Mouse (Mus musculus): ENCODE data around the gene Stx12. TPM values are rescaled to one million over a fixed set of nuclear protein-coding genes. Genes with fewer than 3 reads are reported as not detected.

Gene Stx12
- polyA plus RNA-seq, 1 experiment from 2014 or later, result 64.0 TPM

DNA sequence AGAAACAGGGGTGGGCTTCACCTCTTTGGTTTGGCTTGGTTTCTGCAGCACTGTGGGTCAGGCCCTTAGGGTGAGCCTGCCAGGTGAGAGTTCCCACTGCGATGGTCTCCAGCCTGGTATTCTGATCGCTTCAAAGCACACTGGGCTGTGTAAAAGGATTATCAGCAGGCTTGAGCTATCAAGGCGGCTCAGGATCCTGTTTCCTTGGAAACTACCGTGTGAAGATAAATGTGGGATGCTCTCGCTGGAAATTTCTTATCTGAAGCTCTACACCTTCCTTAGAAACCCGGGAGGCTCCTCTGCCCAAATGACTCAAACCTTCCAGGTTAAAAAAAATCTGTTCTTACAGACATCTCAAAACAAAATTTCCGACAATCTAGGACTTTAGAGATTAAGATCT lies 10.1 kb upstream of the Stx12 start:
- H3K27ac ChIP-seq (replicated peaks in 1 of 2; ENCODE audit: control insufficient read depth in 1 of 2, insufficient read depth in 1 of 2, low read depth in 2 of 2, low read length in 2 of 2), result no peak overlapping the region
- no peak overlapping the region for H3K9ac ChIP-seq (ENCODE audit: low read length)

DNA sequence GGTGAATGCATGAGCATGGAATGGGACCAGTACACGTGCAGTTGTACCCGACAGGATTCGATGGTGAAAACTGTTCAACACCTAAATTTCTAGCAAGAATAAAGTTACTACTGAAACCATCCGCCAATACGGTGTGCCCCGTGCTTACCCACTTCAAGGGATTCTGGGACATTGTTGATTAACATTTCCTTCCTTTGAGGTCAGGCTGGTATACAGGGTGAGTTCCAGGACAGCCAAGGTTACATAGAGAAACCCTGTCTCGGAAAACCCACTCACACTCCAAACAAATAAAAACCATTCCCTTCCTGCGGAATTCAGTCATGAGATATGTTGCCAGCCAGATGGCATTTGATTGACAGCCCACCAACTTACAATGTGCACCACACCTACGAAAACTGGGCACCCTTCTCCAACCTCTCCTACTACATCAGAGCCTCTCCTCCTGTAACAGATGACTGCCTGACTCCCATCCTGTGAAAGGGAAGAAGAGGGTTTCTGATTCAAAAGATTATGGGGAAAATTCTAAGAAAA lies 600 bp upstream of the Stx12 start:
- H3K27me3 ChIP-seq (ENCODE audit: control insufficient read depth, insufficient read depth, low read length), result no peaks in the 10 kb centered on the region
- no peak for ATAC-seq (ENCODE audit: insufficient number of reproducible peaks, insufficient read depth, low FRiP score, low read depth)
- H3K4me3 ChIP-seq (ENCODE audit: control insufficient read depth in 1 of 2, insufficient read depth in 1 of 2, low read depth in 1 of 2, low read length in 2 of 2), result peak overlapping the region; percentile 65 to 89
- H3K4me1 ChIP-seq (ENCODE audit: control insufficient read depth in 2 of 2, insufficient read depth in 2 of 2, low read length in 2 of 2), result peaks cover 0 to 12% of the 10 kb centered on the region in 2 experiments; a peak in 1 of 4 replicates
- H3K36me3 ChIP-seq (ENCODE audit: control insufficient read depth, insufficient read depth, low read length), result peaks cover under 1% of the 10 kb centered on the region
- WGBS, result 9% methylated on average over 9 of the region's 9 CpGs
- H3K27ac ChIP-seq (replicated peaks in 1 of 2; ENCODE audit: control insufficient read depth in 1 of 2, insufficient read depth in 1 of 2, low read depth in 2 of 2, low read length in 2 of 2), result peak overlapping the region; percentile 64 to 86
- peak overlapping the region; percentile 95 for H3K9ac ChIP-seq (ENCODE audit: low read length)
- peak overlapping the region; percentile 80 for H3K4me2 ChIP-seq (ENCODE audit: low read length)
- no peaks in the 10 kb centered on the region for H3K9me3 ChIP-seq (ENCODE audit: control insufficient read depth, low read length)

More for the DNA sequence above, 10.1 kb upstream of the Stx12 start:
- 0 out of 2 replicates have a peak, but pooled peaks cover 7% of the 10 kb centered on the region for H3K27me3 ChIP-seq (ENCODE audit: control insufficient read depth, insufficient read depth, low read length)
- no peaks in the 10 kb centered on the region for H3K36me3 ChIP-seq (ENCODE audit: control insufficient read depth, insufficient read depth, low read length)
- H3K4me2 ChIP-seq (ENCODE audit: low read length), result no peak overlapping the region
- 8% methylated on average over 7 of the region's 7 CpGs for WGBS
- no peak for ATAC-seq (ENCODE audit: insufficient number of reproducible peaks, insufficient read depth, low FRiP score, low read depth)
- H3K4me3 ChIP-seq (ENCODE audit: control insufficient read depth in 1 of 2, insufficient read depth in 1 of 2, low read depth in 1 of 2, low read length in 2 of 2), result no peak overlapping the region
- no peaks in the 10 kb centered on the region for H3K9me3 ChIP-seq (ENCODE audit: control insufficient read depth, low read length)
- H3K4me1 ChIP-seq (ENCODE audit: control insufficient read depth in 2 of 2, insufficient read depth in 2 of 2, low read length in 2 of 2), result peaks cover 0 to 2% of the 10 kb centered on the region in 2 experiments; a peak in 1 of 4 replicates

DNA sequence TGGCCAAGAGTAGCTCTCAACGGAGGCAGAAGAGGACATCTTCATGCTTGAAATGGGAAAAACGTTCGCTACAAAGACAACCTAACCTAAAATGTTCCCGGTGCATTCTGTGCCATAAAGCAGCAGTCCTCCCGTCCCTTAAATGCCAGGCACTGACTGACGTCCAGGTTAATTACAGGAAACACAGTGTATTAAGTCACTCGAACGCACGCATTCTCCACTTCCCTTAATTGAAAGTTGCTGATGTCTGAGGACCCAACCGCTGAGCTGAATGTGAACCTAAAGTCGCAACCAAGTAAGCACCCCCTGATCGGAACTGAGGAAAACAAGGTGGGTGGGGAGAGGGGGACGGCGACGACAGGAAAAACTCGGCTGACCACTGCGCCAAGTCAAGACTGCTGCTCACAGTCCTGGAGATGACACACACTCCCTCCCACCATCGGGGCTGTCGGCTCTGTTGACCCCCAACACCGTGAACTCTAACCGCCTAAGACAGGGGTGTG lies 697 bp downstream of the Stx12 start:
- H3K9me3 ChIP-seq (ENCODE audit: control insufficient read depth, low read length), result no peaks in the 10 kb centered on the region
- no peak for ATAC-seq (ENCODE audit: insufficient number of reproducible peaks, insufficient read depth, low FRiP score, low read depth)
- peak overlapping the region; percentile 80 for H3K4me2 ChIP-seq (ENCODE audit: low read length)
- peak overlapping the region; percentile 95 for H3K9ac ChIP-seq (ENCODE audit: low read length)
- peak overlapping the region; percentile 71 to 86 for H3K27ac ChIP-seq (replicated peaks in 1 of 2; ENCODE audit: control insufficient read depth in 1 of 2, insufficient read depth in 1 of 2, low read depth in 2 of 2, low read length in 2 of 2)
- WGBS, result 1% methylated on average over 21 of the region's 21 CpGs
- no peaks in the 10 kb centered on the region for H3K27me3 ChIP-seq (ENCODE audit: control insufficient read depth, insufficient read depth, low read length)
- H3K4me3 ChIP-seq (ENCODE audit: control insufficient read depth in 1 of 2, insufficient read depth in 1 of 2, low read depth in 1 of 2, low read length in 2 of 2), result peak overlapping the region; percentile 65 to 89
- H3K36me3 ChIP-seq (ENCODE audit: control insufficient read depth, insufficient read depth, low read length), result peaks cover 6% of the 10 kb centered on the region
- H3K4me1 ChIP-seq (ENCODE audit: control insufficient read depth in 2 of 2, insufficient read depth in 2 of 2, low read length in 2 of 2), result peaks cover 0 to 19% of the 10 kb centered on the region in 2 experiments; a peak in 2 of 4 replicates

GRCm38 (mm10) chr4:132874363-132875097 lies 9.8 kb downstream of the Stx12 start:
- Histone ChIP-seq H3K9me3 (ENCODE audit: control insufficient read depth, low read length) (no peaks in the 10 kb centered on the region), H3K27ac (replicated peaks in 1 of 2; ENCODE audit: control insufficient read depth in 1 of 2, insufficient read depth in 1 of 2, low read depth in 2 of 2, low read length in 2 of 2) (peak overlapping the region; percentile 78 to 79), H3K27me3 (ENCODE audit: control insufficient read depth, insufficient read depth, low read length) (no peaks in the 10 kb centered on the region), H3K4me1 (ENCODE audit: control insufficient read depth in 2 of 2, insufficient read depth in 2 of 2, low read length in 2 of 2) (peaks cover 7 to 34% of the 10 kb centered on the region in 2 experiments), H3K9ac (ENCODE audit: low read length) (no peak overlapping the region), H3K4me3 (ENCODE audit: control insufficient read depth in 1 of 2, insufficient read depth in 1 of 2, low read depth in 1 of 2, low read length in 2 of 2) (no peak overlapping the region), H3K36me3 (ENCODE audit: control insufficient read depth, insufficient read depth, low read length) (peaks cover 25% of the 10 kb centered on the region), H3K4me2 (ENCODE audit: low read length) (no peak overlapping the region)
- WGBS, result 76% methylated on average over 7 of the region's 7 CpGs
- ATAC-seq (ENCODE audit: insufficient number of reproducible peaks, insufficient read depth, low FRiP score, low read depth), result no peak

- Histone ChIP-seq H3K9ac (ENCODE audit: low read length) (no peak overlapping the region), H3K4me1 (ENCODE audit: control insufficient read depth in 2 of 2, insufficient read depth in 2 of 2, low read length in 2 of 2) (peaks cover 7 to 33% of the 10 kb centered on the region in 2 experiments), H3K27me3 (ENCODE audit: control insufficient read depth, insufficient read depth, low read length) (no peaks in the 10 kb centered on the region), H3K4me3 (ENCODE audit: control insufficient read depth in 1 of 2, insufficient read depth in 1 of 2, low read depth in 1 of 2, low read length in 2 of 2) (no peak overlapping the region), H3K27ac (replicated peaks in 1 of 2; ENCODE audit: control insufficient read depth in 1 of 2, insufficient read depth in 1 of 2, low read depth in 2 of 2, low read length in 2 of 2) (peak overlapping the region; percentile 78 to 79), H3K9me3 (ENCODE audit: control insufficient read depth, low read length) (no peaks in the 10 kb centered on the region), H3K4me2 (ENCODE audit: low read length) (no peak overlapping the region), H3K36me3 (ENCODE audit: control insufficient read depth, insufficient read depth, low read length) (peaks cover 32% of the 10 kb centered on the region)
- ATAC-seq (ENCODE audit: insufficient number of reproducible peaks, insufficient read depth, low FRiP score, low read depth), result peak; percentile 55; the same call in 1 of the 2 replicates
- 34% methylated on average over 11 of the region's 11 CpGs for WGBS
Observed at GRCm38 (mm10) chr4:132873481-132874362, 10.6 kb downstream of the Stx12 start.

DNA sequence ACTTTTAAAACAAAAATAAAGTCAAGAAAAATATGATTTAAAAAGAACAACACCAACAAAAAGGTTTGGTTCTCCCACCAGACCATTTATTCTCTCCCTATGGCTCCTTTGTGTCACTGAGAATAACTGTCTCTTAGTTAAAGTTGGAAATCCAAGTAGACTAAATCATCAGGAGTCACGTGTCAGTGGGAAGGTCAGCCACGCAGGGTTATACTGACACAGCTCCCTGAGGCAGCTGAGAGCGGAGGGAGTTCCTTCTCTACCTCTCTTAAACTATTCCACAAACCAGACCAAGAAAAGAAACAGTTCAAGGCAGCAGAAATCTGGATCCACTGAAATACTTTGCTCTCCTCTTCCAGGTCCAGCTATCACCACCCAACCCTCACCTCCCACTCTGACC lies 13.2 kb downstream of the Stx12 start:
- H3K36me3 ChIP-seq (ENCODE audit: control insufficient read depth, insufficient read depth, low read length), result peaks cover 58% of the 10 kb centered on the region
- H3K9me3 ChIP-seq (ENCODE audit: control insufficient read depth, low read length), result no peaks in the 10 kb centered on the region
- no peak overlapping the region for H3K4me3 ChIP-seq (ENCODE audit: control insufficient read depth in 1 of 2, insufficient read depth in 1 of 2, low read depth in 1 of 2, low read length in 2 of 2)
- ATAC-seq (ENCODE audit: insufficient number of reproducible peaks, insufficient read depth, low FRiP score, low read depth), result no peak
- no peak overlapping the region for H3K27ac ChIP-seq (replicated peaks in 1 of 2; ENCODE audit: control insufficient read depth in 1 of 2, insufficient read depth in 1 of 2, low read depth in 2 of 2, low read length in 2 of 2)
- WGBS, result 92% methylated on average over 3 of the region's 3 CpGs
- no peaks in the 10 kb centered on the region for H3K27me3 ChIP-seq (ENCODE audit: control insufficient read depth, insufficient read depth, low read length)
- H3K4me1 ChIP-seq (ENCODE audit: control insufficient read depth in 2 of 2, insufficient read depth in 2 of 2, low read length in 2 of 2), result peaks cover 7 to 33% of the 10 kb centered on the region in 2 experiments
- H3K9ac ChIP-seq (ENCODE audit: low read length), result no peak overlapping the region
- no peak overlapping the region for H3K4me2 ChIP-seq (ENCODE audit: low read length)

DNA sequence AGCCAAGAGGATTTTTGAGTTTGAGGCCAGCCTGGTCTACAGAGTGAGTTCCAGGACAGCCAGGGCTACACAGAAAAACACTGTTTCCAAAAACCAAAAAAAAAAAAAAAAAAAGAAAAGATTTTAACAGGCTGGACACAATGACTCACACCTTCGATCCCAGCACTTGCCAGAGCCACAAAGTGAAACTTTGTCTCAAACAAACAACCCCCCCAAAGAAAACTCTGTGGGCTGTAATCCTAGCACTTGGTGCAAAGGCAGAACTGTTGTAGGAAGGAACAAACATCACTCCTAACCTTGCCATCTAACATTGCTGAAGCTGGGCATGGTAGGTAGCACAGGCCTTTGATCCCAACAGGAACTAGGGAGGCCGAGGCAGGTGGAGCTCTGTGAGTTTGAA lies 19.5 kb downstream of the Stx12 start:
- H3K4me1 ChIP-seq (ENCODE audit: control insufficient read depth in 2 of 2, insufficient read depth in 2 of 2, low read length in 2 of 2), result peaks cover 0 to 6% of the 10 kb centered on the region in 2 experiments; a peak in 1 of 4 replicates
- no peaks in the 10 kb centered on the region for H3K27me3 ChIP-seq (ENCODE audit: control insufficient read depth, insufficient read depth, low read length)
- ATAC-seq (ENCODE audit: insufficient number of reproducible peaks, insufficient read depth, low FRiP score, low read depth), result no peak
- no peak overlapping the region for H3K27ac ChIP-seq (replicated peaks in 1 of 2; ENCODE audit: control insufficient read depth in 1 of 2, insufficient read depth in 1 of 2, low read depth in 2 of 2, low read length in 2 of 2)
- H3K4me2 ChIP-seq (ENCODE audit: low read length), result no peak overlapping the region
- no peak overlapping the region for H3K4me3 ChIP-seq (ENCODE audit: control insufficient read depth in 1 of 2, insufficient read depth in 1 of 2, low read depth in 1 of 2, low read length in 2 of 2)
- WGBS, result 87% methylated on average over 2 of the region's 2 CpGs
- no peak overlapping the region for H3K9ac ChIP-seq (ENCODE audit: low read length)
- H3K36me3 ChIP-seq (ENCODE audit: control insufficient read depth, insufficient read depth, low read length), result peaks cover 93% of the 10 kb centered on the region
- no peaks in the 10 kb centered on the region for H3K9me3 ChIP-seq (ENCODE audit: control insufficient read depth, low read length)
